Mouse (Mus musculus) C2C12 (cell line): ENCODE results near the gene Cnppd1.

Source experiments
- CEBPB ChIP-seq: IDR thresholded peaks from one replicate; pipeline ENCODE4 v1.6.1; 2011; ENCODE audit warnings: low read depth, mild to moderate bottlenecking, control low read depth, moderate library complexity
- CTCF ChIP-seq: IDR thresholded peaks from one replicate; pipeline ENCODE4 v1.5.1; 2011; ENCODE audit not compliant: control insufficient read depth, insufficient read depth, insufficient read length
- MAX ChIP-seq: IDR thresholded peaks from one replicate; pipeline ENCODE4 v1.6.1; 2011; ENCODE audit warnings: mild to moderate bottlenecking, control low read depth
- MYOD1 ChIP-seq: IDR thresholded peaks from one replicate; pipeline ENCODE4 v1.6.1; 2011; ENCODE audit warnings: low read depth; ENCODE audit not compliant: control insufficient read depth, insufficient read length
- MYOG ChIP-seq: IDR thresholded peaks from one replicate; pipeline ENCODE4 v1.6.1; 2011; ENCODE audit not compliant: control insufficient read depth, insufficient read length; ENCODE audit errors: extremely low read depth
- USF1 ChIP-seq: IDR thresholded peaks from one replicate; pipeline ENCODE4 v1.6.1; 2011; ENCODE audit warnings: low read depth, mild to moderate bottlenecking, control low read depth, moderate library complexity

GRCm38 (mm10) chr1:75145589-75145988, 3.1 kb upstream of the Cnppd1 start:
- TF ChIP-seq CTCF (no peak), USF1 (no peak), CEBPB (no peak), MYOD1 (no peak), MAX (no peak), MYOG (no peak)
